Mouse (Mus musculus) thymus, adult 2 months (tissue): ENCODE results near the gene Ntrk3. TPM values are rescaled to one million over a fixed set of nuclear protein-coding genes. Genes with fewer than 3 reads are reported as not detected.
A peak's percentile ranks its signal among the peaks of the same experiment; 100 is the strongest.

Experiments
- DNase-seq: peaks from one replicate; pipeline ENCODE4 v3.0.0; 2021
- H3K27ac ChIP-seq: fragments of 200-500 bp; 2 replicates; pipeline ENCODE4 v1.5.1; 2012; ENCODE audit warnings: low read length, control low read depth; ENCODE audit not compliant: control insufficient read depth, insufficient read depth
- H3K27me3 ChIP-seq: fragments of 200-500 bp; 2 replicates; pipeline ENCODE4 v1.6.1; 2012; ENCODE audit warnings: mild to moderate bottlenecking, low read length, moderate library complexity, mixed read lengths; ENCODE audit not compliant: control insufficient read depth, insufficient read depth
- H3K36me3 ChIP-seq: fragments of 200-500 bp; 2 replicates; pipeline ENCODE4 v1.6.1; 2012; ENCODE audit warnings: mild to moderate bottlenecking, low read length, moderate library complexity; ENCODE audit not compliant: control insufficient read depth, insufficient read depth
- H3K4me1 ChIP-seq: fragments of 200-500 bp; replicated peaks from 2 replicates; pipeline ENCODE4 v1.6.1; 2012; ENCODE audit warnings: low read length; ENCODE audit not compliant: control insufficient read depth, insufficient read depth
- H3K4me3 ChIP-seq: fragments of 200-500 bp; 2 replicates; pipeline ENCODE4 v1.5.1; 2012; ENCODE audit warnings: mild to moderate bottlenecking, low read length, control low read depth, moderate library complexity; ENCODE audit not compliant: control insufficient read depth, insufficient read depth
- CTCF ChIP-seq: fragments of 200-500 bp; IDR thresholded peaks from 2 replicates; pipeline ENCODE4 v1.5.1; 2012; ENCODE audit warnings: mild to moderate bottlenecking, control low read depth, low read length, moderate library complexity, borderline replicate concordance; ENCODE audit not compliant: control insufficient read depth, poor library complexity, insufficient read depth; ENCODE audit errors: extremely low read depth
- POLR2A ChIP-seq: fragments of 200-500 bp; IDR thresholded peaks from 2 replicates; pipeline ENCODE4 v1.6.1; 2012; ENCODE audit warnings: mild to moderate bottlenecking, low read length, control low read depth, moderate library complexity; ENCODE audit not compliant: control insufficient read depth, poor library complexity, insufficient read depth; ENCODE audit errors: extremely low read depth
- WGBS: fragments of 180-500 bp; shearing (Covaris S2); methylation state at CpG from one replicate; pipeline ENCODE4 v1.1.7; 2018; 5-methylcytosine and 5-hydroxymethylcytosine counted together
- polyA plus RNA-seq: library from polyadenylated mRNA; depleted of rRNA; stranded (reverse); fragments of >200 nt; gene quantifications from 2 replicates; pipeline ENCODE4 v1.2.3, GENCODE M21; 2012

The Ntrk3 gene
- polyA plus RNA-seq, 1 experiment = 54.7 TPM

GRCm38 (mm10) chr7:78752961-78753360 lies 15.1 kb upstream of the Ntrk3 start:
- Histone ChIP-seq H3K27ac (no peak overlapping the region), H3K4me3 (no peak overlapping the region), H3K4me1 (peaks cover 9% of the 10 kb centered on the region), H3K36me3 (no peaks in the 10 kb centered on the region), H3K27me3 (no peaks in the 10 kb centered on the region)
- DNase-seq = no peak
- 96% methylated on average over 4 of the region's 4 CpGs for WGBS
- TF ChIP-seq POLR2A (no peak), CTCF (no peak)

GRCm38 (mm10) chr7:78743731-78744385 lies 6.0 kb upstream of the Ntrk3 start:
- 95% methylated on average over 5 of the region's 5 CpGs for WGBS
- DNase-seq = no peak
- peaks cover 4% of the 10 kb centered on the region; the same call in 1 of the 2 replicates for H3K4me1 ChIP-seq
- no peak for TF ChIP-seq CTCF
- TF ChIP-seq POLR2A = no peak
- H3K27me3 ChIP-seq = no peaks in the 10 kb centered on the region
- H3K27ac ChIP-seq = no peak overlapping the region
- H3K36me3 ChIP-seq = no peaks in the 10 kb centered on the region
- no peak overlapping the region for H3K4me3 ChIP-seq

DNA sequence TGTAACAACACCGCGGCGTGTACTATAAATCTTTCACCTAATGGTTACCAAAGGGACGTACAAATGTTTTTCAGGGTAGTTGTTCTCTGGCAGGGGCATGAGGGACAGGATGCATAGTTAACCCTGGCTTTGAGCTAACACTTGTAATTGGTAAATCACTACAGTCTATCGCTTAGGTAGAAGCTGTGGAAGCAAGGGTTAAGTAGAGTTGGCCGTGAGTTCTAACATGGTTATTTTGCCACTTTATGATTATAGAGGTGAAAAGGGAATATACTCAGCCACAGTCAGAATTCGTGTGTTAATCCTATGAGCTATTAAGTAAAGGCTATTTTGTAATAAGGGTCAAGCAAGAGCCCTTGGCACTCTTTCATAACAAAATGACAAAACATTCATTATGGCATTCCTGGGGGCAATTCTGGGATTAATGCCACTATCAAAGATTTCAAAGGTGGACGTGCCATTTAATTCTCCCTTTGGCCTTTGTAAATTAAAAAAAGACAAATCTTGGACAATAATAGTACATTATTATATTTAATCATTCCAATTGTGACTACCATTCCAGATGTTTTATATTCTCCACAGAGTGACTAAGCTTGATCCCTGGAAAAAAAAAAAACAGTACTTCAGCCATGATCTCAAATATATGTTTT lies 1.7 kb upstream of the Ntrk3 start:
- no peak for TF ChIP-seq CTCF
- TF ChIP-seq POLR2A = no peak
- Histone ChIP-seq H3K27ac (no peak overlapping the region), H3K4me3 (no peak overlapping the region), H3K4me1 (peaks cover 12% of the 10 kb centered on the region), H3K27me3 (no peaks in the 10 kb centered on the region), H3K36me3 (peaks cover under 1% of the 10 kb centered on the region)
- no peak for DNase-seq
- WGBS = 96% methylated on average over 8 of the region's 8 CpGs

DNA sequence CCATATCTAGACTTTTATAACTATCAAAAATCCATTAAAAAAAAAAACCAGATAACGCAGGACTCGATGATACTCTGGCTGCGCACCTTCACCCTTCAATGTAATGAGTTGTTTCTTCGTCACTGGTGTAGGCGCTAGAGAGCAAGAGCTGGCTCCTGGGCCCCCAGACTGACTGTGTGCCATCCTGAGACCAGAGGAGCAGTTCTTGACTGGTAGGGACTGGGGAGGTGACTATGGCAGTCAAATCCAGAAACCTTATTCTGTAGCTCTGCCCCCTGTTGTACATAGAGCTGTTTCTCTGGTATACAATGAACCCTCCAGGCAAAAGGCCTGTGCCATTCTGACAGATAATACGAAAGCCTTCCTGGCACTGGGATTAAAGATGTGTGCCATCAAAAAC lies 616 bp downstream of the Ntrk3 start:
- H3K4me1 ChIP-seq = peaks cover 14% of the 10 kb centered on the region
- TF ChIP-seq POLR2A = no peak
- TF ChIP-seq CTCF = no peak
- H3K4me3 ChIP-seq = peak overlapping the region; percentile 43
- peak overlapping the region; percentile 97 for H3K27ac ChIP-seq
- no peaks in the 10 kb centered on the region for H3K27me3 ChIP-seq
- H3K36me3 ChIP-seq = peaks cover 17% of the 10 kb centered on the region
- peak; percentile 49 for DNase-seq
- WGBS = 74% methylated on average over 6 of the region's 6 CpGs

DNA sequence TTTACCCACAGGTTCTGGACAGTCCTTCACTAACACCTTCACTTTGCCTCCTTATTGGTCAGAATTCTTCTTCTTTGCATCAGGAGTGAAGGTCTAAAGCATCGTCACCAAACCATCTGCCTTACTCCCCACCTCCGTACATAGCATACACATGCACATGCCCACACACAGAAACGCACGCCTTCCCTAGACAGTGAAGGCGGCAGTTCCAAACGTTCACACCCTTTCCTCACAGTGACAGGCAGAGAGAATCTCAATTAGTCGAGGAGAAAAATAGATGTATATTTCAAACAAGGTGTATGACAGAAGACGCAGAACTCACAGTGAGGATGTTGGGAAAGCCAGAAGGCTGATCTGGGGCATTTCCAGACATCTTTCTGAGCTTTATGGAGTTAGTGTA lies 6.4 kb downstream of the Ntrk3 start:
- Histone ChIP-seq H3K4me3 (no peak overlapping the region), H3K36me3 (peaks cover 41% of the 10 kb centered on the region), H3K27ac (no peak overlapping the region), H3K27me3 (no peaks in the 10 kb centered on the region), H3K4me1 (peaks cover 28% of the 10 kb centered on the region)
- no peak for DNase-seq
- 94% methylated on average over 8 of the region's 8 CpGs for WGBS
- TF ChIP-seq CTCF (no peak), POLR2A (no peak)

GRCm38 (mm10) chr7:78724591-78724990 lies 13.2 kb downstream of the Ntrk3 start:
- 58% methylated on average over 4 of the region's 4 CpGs for WGBS
- TF ChIP-seq POLR2A = no peak
- no peak for TF ChIP-seq CTCF
- H3K36me3 ChIP-seq = peaks cover 7% of the 10 kb centered on the region
- H3K4me1 ChIP-seq = peaks cover 27% of the 10 kb centered on the region
- no peaks in the 10 kb centered on the region for H3K27me3 ChIP-seq
- DNase-seq = peak; percentile 71
- H3K4me3 ChIP-seq = no peak overlapping the region
- peak overlapping the region; percentile 48; the same call in 1 of the 2 replicates for H3K27ac ChIP-seq

DNA sequence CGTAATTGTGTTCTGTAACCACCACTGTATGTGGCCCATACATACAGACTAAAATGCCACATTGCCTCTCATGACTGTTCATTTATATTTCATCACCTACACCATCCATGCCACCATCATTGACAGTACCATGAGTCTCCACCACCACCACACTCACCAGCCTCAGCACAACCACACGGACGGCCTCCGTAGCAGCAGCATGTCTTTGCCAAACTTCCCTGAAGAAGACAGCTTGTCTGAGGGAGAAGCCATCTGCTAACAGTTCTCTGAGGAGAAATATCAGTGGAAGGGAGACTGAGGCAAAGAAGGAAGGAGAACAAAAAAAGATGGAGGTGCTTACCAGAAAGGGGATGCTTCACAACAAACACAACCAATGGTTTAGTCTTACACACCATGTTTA lies 15.8 kb downstream of the Ntrk3 start:
- no peak overlapping the region for H3K4me3 ChIP-seq
- peak overlapping the region; percentile 99 for H3K27ac ChIP-seq
- H3K27me3 ChIP-seq = no peaks in the 10 kb centered on the region
- WGBS = 95% methylated on average over 4 of the region's 4 CpGs
- no peak for TF ChIP-seq POLR2A
- no peak for TF ChIP-seq CTCF
- H3K4me1 ChIP-seq = peaks cover 42% of the 10 kb centered on the region
- DNase-seq = no peak
- no peaks in the 10 kb centered on the region for H3K36me3 ChIP-seq
